Mouse (Mus musculus) forebrain, embryonic 14.5 days (tissue): ENCODE measurements around the gene Ehbp1l1. TPM values are rescaled to one million over a fixed set of nuclear protein-coding genes. Genes with fewer than 3 reads are reported as not detected.
A peak's percentile ranks its signal among the peaks of the same experiment; 100 is the strongest.

Experiments
- ATAC-seq: fragments of 200-750 bp; cut with Nextera tagmentation; 2 replicates; pipeline ENCODE4 v1.8.0; 2017; ENCODE audit warnings: mild to moderate bottlenecking, moderate library complexity
- DNase-seq: peaks from one replicate; pipeline ENCODE4 v3.0.0-alpha.2; 2015; ENCODE audit warnings: low spot score
- H3K27ac ChIP-seq: fragments of 300-500 bp; sonication (generic); 2 replicates; pipeline ENCODE4 v1.5.1; 2014; ENCODE audit warnings: low read depth, mild to moderate bottlenecking, control low read depth, low read length, moderate library complexity
- H3K27me3 ChIP-seq: fragments of 300-500 bp; sonication (generic); replicated peaks from 2 replicates; pipeline ENCODE4 v1.6.1; 2014; ENCODE audit warnings: low read length, control low read depth, mixed read lengths; ENCODE audit not compliant: control insufficient read depth, insufficient read depth
- H3K36me3 ChIP-seq: fragments of 300-500 bp; sonication (generic); 2 replicates; pipeline ENCODE4 v1.6.1; 2014; ENCODE audit warnings: low read length, control low read depth; ENCODE audit not compliant: control insufficient read depth, insufficient read depth
- H3K4me1 ChIP-seq: fragments of 300-500 bp; sonication (generic); 2 replicates; pipeline ENCODE4 v1.6.1; 2014; ENCODE audit warnings: antibody characterized with exemption, low read length, control low read depth; ENCODE audit not compliant: control insufficient read depth, insufficient read depth
- H3K4me2 ChIP-seq: fragments of 300-500 bp; sonication (generic); 2 replicates; pipeline ENCODE4 v1.6.1; 2014; ENCODE audit warnings: mild to moderate bottlenecking, control low read depth, low read length
- H3K4me3 ChIP-seq: fragments of 300-500 bp; sonication (generic); 2 replicates; pipeline ENCODE4 v1.5.1; 2014; ENCODE audit warnings: low read depth, low read length, control low read depth
- H3K9ac ChIP-seq: fragments of 300-500 bp; sonication (generic); 2 replicates; pipeline ENCODE4 v1.6.1; 2014; ENCODE audit warnings: mild to moderate bottlenecking, low read length, control low read depth, moderate library complexity
- H3K9me3 ChIP-seq: fragments of 300-500 bp; sonication (generic); replicated peaks from 2 replicates; pipeline ENCODE4 v1.6.1; 2016; ENCODE audit warnings: low read length, control low read depth, mixed read lengths; ENCODE audit not compliant: control insufficient read depth
- WGBS: fragments of 180-500 bp; shearing (Covaris S2); extraction: QIAGEN DNeasy Blood & Tissue Kit; methylation state at CpG from one replicate; pipeline ENCODE4 v1.1.7; 2014; 5-methylcytosine and 5-hydroxymethylcytosine counted together
- polyA plus RNA-seq: library from polyadenylated mRNA; unstranded; fragments of >200 nt; fragmentation: Nextera tagmentation; extraction: Ambion mirVana; gene quantifications from 2 replicates; pipeline ENCODE4 v1.2.1, GENCODE M21; 2014

Gene Ehbp1l1
- polyA plus RNA-seq, 1 experiment from 2014 or later, result 7.0 TPM

GRCm38 (mm10) chr19:5740320-5741317, 14.5 kb upstream of the Ehbp1l1 start, which contains the start of gene Ltbp3:
Ltbp3 (plus strand) TSS chr19:5740904.
- H3K27ac ChIP-seq, result peak within 1 kb of the TSS; percentile 94
- peaks cover 24% of the 10 kb centered on the region for H3K4me1 ChIP-seq
- H3K4me2 ChIP-seq, result peak within 1 kb of the TSS; percentile 98
- no peaks in the 10 kb centered on the region for H3K9me3 ChIP-seq
- WGBS, result 7% methylated on average over 13 of the region's 14 CpGs
- peak within 1 kb of the TSS; percentile 70 for H3K9ac ChIP-seq
- H3K27me3 ChIP-seq, result peaks cover 9% of the 10 kb centered on the region
- H3K36me3 ChIP-seq, result no peaks in the 10 kb centered on the region
- ATAC-seq (peak; percentile 77), DNase-seq (peak; percentile 89)
- H3K4me3 ChIP-seq, result peak within 1 kb of the TSS; percentile 52

- peaks cover 6% of the 10 kb centered on the region for H3K27me3 ChIP-seq
- H3K4me2 ChIP-seq, result no peak overlapping the region
- 66% methylated on average over 2 of the region's 2 CpGs for WGBS
- H3K9me3 ChIP-seq, result no peaks in the 10 kb centered on the region
- no peaks in the 10 kb centered on the region for H3K36me3 ChIP-seq
- peaks cover 19% of the 10 kb centered on the region for H3K4me1 ChIP-seq
- no peak overlapping the region for H3K27ac ChIP-seq
- DNase-seq, result no peak
- no peak overlapping the region for H3K4me3 ChIP-seq
- no peak overlapping the region for H3K9ac ChIP-seq
- no peak for ATAC-seq
Observed at GRCm38 (mm10) chr19:5739446-5739845, 13.3 kb upstream of the Ehbp1l1 start.

- WGBS, result 86% methylated on average over 9 of the region's 9 CpGs
- H3K9ac ChIP-seq, result no peak overlapping the region
- no peak overlapping the region for H3K27ac ChIP-seq
- no peaks in the 10 kb centered on the region for H3K27me3 ChIP-seq
- DNase-seq (no peak), ATAC-seq (no peak)
- H3K36me3 ChIP-seq, result no peaks in the 10 kb centered on the region
- H3K9me3 ChIP-seq, result no peaks in the 10 kb centered on the region
- no peak overlapping the region for H3K4me3 ChIP-seq
- H3K4me2 ChIP-seq, result no peak overlapping the region
- peaks cover 10% of the 10 kb centered on the region for H3K4me1 ChIP-seq
Observed at GRCm38 (mm10) chr19:5734325-5734724, 8.2 kb upstream of the Ehbp1l1 start.

GRCm38 (mm10) chr19:5731264-5731978, 5.3 kb upstream of the Ehbp1l1 start:
- peak; percentile 85 for ATAC-seq
- Histone ChIP-seq H3K36me3 (0 out of 2 replicates have a peak, but pooled peaks cover 6% of the 10 kb centered on the region), H3K4me1 (peaks cover 30% of the 10 kb centered on the region), H3K4me2 (peak overlapping the region; percentile 99), H3K27me3 (no peaks in the 10 kb centered on the region), H3K9ac (peak overlapping the region; percentile 78), H3K4me3 (peak overlapping the region; percentile 77), H3K9me3 (no peaks in the 10 kb centered on the region), H3K27ac (0 out of 2 replicates have a peak overlapping the region, but pooled peaks have one; percentile 27)
- peak; percentile 98 for DNase-seq
- under 1% methylated on average over 47 of the region's 47 CpGs for WGBS

- no peaks in the 10 kb centered on the region for H3K9me3 ChIP-seq
- H3K36me3 ChIP-seq, result peaks cover 12% of the 10 kb centered on the region
- H3K4me3 ChIP-seq, result peak overlapping the region; percentile 99
- DNase-seq (no peak), ATAC-seq (no peak)
- no peak overlapping the region for H3K27ac ChIP-seq
- H3K4me1 ChIP-seq, result peaks cover 39% of the 10 kb centered on the region
- peak overlapping the region; percentile 99 for H3K4me2 ChIP-seq
- WGBS, result 72% methylated on average over 29 of the region's 29 CpGs
- H3K9ac ChIP-seq, result peak overlapping the region; percentile 78
- no peaks in the 10 kb centered on the region for H3K27me3 ChIP-seq
Observed at GRCm38 (mm10) chr19:5730314-5731186, 4.4 kb upstream of the Ehbp1l1 start.

- peaks cover 40% of the 10 kb centered on the region for H3K4me1 ChIP-seq
- ATAC-seq, result peak; percentile 84
- peaks cover 24% of the 10 kb centered on the region for H3K36me3 ChIP-seq
- WGBS, result under 1% methylated on average over 36 of the region's 37 CpGs
- no peaks in the 10 kb centered on the region for H3K27me3 ChIP-seq
- peak; percentile 94 for DNase-seq
- H3K9ac ChIP-seq, result peak within 1 kb of the TSS; percentile 100
- H3K4me2 ChIP-seq, result peak within 1 kb of the TSS; percentile 99
- H3K27ac ChIP-seq, result peak within 1 kb of the TSS; percentile 96
- peak within 1 kb of the TSS; percentile 99 for H3K4me3 ChIP-seq
- H3K9me3 ChIP-seq, result no peaks in the 10 kb centered on the region
Observed at GRCm38 (mm10) chr19:5729444-5729815, 3.3 kb upstream of the Ehbp1l1 start, which contains the start of gene Fam89b. Fam89b (minus strand) TSS chr19:5729653.

GRCm38 (mm10) chr19:5728631-5729443, 2.7 kb upstream of the Ehbp1l1 start:
- H3K27ac ChIP-seq, result peak overlapping the region; percentile 96
- peaks cover 40% of the 10 kb centered on the region for H3K4me1 ChIP-seq
- H3K27me3 ChIP-seq, result no peaks in the 10 kb centered on the region
- peak overlapping the region; percentile 100 for H3K9ac ChIP-seq
- ATAC-seq (peak; percentile 33), DNase-seq (peak; percentile 73)
- no peaks in the 10 kb centered on the region for H3K9me3 ChIP-seq
- peak overlapping the region; percentile 99 for H3K4me3 ChIP-seq
- 5% methylated on average over 37 of the region's 37 CpGs for WGBS
- H3K4me2 ChIP-seq, result peak overlapping the region; percentile 99
- peaks cover 29% of the 10 kb centered on the region for H3K36me3 ChIP-seq
